ENCODE assay signal across 8 mouse cellular contexts in genomic region chr11:50887390-50888128, GRCm38 (mm10). TPM values are rescaled to one million over a fixed set of nuclear protein-coding genes. Genes with fewer than 3 reads are reported as not detected.
A peak's percentile ranks its signal among the peaks of the same experiment; 100 is the strongest.
DNase-seq lines count a peak whose midpoint lies in the region; ATAC-seq and TF ChIP-seq lines count a peak whose summit lies in the region.

Zfp454 (minus strand) TSS chr11:50887651.

- no peaks in the 10 kb centered on the region for H3K27me3 ChIP-seq in limb, embryonic 10.5 days (ENCODE audit: low read depth, poor library complexity, severe bottlenecking)
- no peaks in the 10 kb centered on the region for H3K27me3 ChIP-seq in midbrain, embryonic 14.5 days (ENCODE audit: control insufficient read depth, insufficient read depth, low read length)
- H3K27me3 ChIP-seq in splenic B cell, adult 2 months (ENCODE audit: control insufficient read depth, insufficient read depth, low read length, poor library complexity, severe bottlenecking): no peaks in the 10 kb centered on the region

- TF ChIP-seq CTCF in embryonic fibroblast, embryonic 13.5 days (IDR thresholded peaks at IDR 0.05; ENCODE audit: borderline replicate concordance, insufficient read depth, low read length): no peak

- no peaks in the 10 kb centered on the region for H3K9me3 ChIP-seq in limb, embryonic 10.5 days (replicated peaks)
- peaks cover 3% of the 10 kb centered on the region; the same call in 1 of the 2 replicates for H3K9me3 ChIP-seq in midbrain, embryonic 14.5 days (ENCODE audit: control insufficient read depth, low read length)

- no peak within 1 kb of the TSS for H3K27ac ChIP-seq in embryonic fibroblast, embryonic 13.5 days (ENCODE audit: insufficient read depth, low read length)
- H3K27ac ChIP-seq in limb, embryonic 10.5 days: peak within 1 kb of the TSS; percentile 86
- peak within 1 kb of the TSS; percentile 80 for H3K27ac ChIP-seq in midbrain, embryonic 14.5 days (replicated peaks; ENCODE audit: low read depth, low read length)

- peak; percentile 92 for DNase-seq in brain, embryonic 18.5 days (ENCODE audit: low read depth, low spot score)
- peak; percentile 89 to 90 for DNase-seq in heart, adult 9 months (ENCODE audit: low spot score in 2 of 2)
- DNase-seq in kidney, adult 9 months: peak; percentile 94
- DNase-seq in limb, embryonic 10.5 days (ENCODE audit: low spot score): peak; percentile 86
- peak; percentile 98 for DNase-seq in midbrain, embryonic 14.5 days
- DNase-seq in splenic B cell, adult 2 months (ENCODE audit: low read depth, low spot score): peak; percentile 7

- peak within 1 kb of the TSS; percentile 84 for H3K4me2 ChIP-seq in midbrain, embryonic 14.5 days (ENCODE audit: low read length)

- peak within 1 kb of the TSS; percentile 68 for H3K9ac ChIP-seq in midbrain, embryonic 14.5 days (replicated peaks; ENCODE audit: low read length)

- peak; percentile 83 for TF ChIP-seq POLR2A in embryonic fibroblast, embryonic 13.5 days (IDR thresholded peaks at IDR 0.05; ENCODE audit: low read depth, low read length)

- H3K36me3 ChIP-seq in limb, embryonic 10.5 days: peaks cover 34% of the 10 kb centered on the region
- H3K36me3 ChIP-seq in midbrain, embryonic 14.5 days (ENCODE audit: control insufficient read depth, insufficient read depth, low read length): peaks cover 29% of the 10 kb centered on the region
- H3K36me3 ChIP-seq in splenic B cell, adult 2 months (ENCODE audit: control insufficient read depth, insufficient read depth, low read length, poor library complexity, severe bottlenecking): no peaks in the 10 kb centered on the region

- peak within 1 kb of the TSS; percentile 30 for H3K4me3 ChIP-seq in embryonic fibroblast, embryonic 13.5 days (ENCODE audit: insufficient read depth, low read length)
- peak within 1 kb of the TSS; percentile 60 for H3K4me3 ChIP-seq in limb, embryonic 10.5 days
- peak within 1 kb of the TSS; percentile 51 for H3K4me3 ChIP-seq in midbrain, embryonic 14.5 days (replicated peaks; ENCODE audit: low read depth, low read length)

- peak; percentile 92 for ATAC-seq in midbrain, embryonic 14.5 days (ENCODE audit: low FRiP score, low TSS enrichment)
- ATAC-seq in inflammation-experienced regulatory T-cells, adult 6 months: no peak

- 7% methylated on average over 26 of the region's 26 CpGs for WGBS in limb, embryonic 10.5 days
- 6% methylated on average over 26 of the region's 26 CpGs for WGBS in midbrain, embryonic 14.5 days

- H3K4me1 ChIP-seq in embryonic fibroblast, embryonic 13.5 days (ENCODE audit: control insufficient read depth, insufficient read depth, low read length): no peaks in the 10 kb centered on the region
- H3K4me1 ChIP-seq in limb, embryonic 10.5 days: peaks cover 17% of the 10 kb centered on the region
- peaks cover 12% of the 10 kb centered on the region for H3K4me1 ChIP-seq in midbrain, embryonic 14.5 days (ENCODE audit: control insufficient read depth, insufficient read depth, low read length)

RNA-seq across cellular contexts. Expression of gene Zfp454, which starts in this region (rescaled TPM):
- polyA plus RNA-seq in embryonic fibroblast, embryonic 13.5 days (2011; ENCODE audit: insufficient read length, low read depth, missing spikeins): 1.2 and 1.9 TPM in 2 replicates
- 13.2 and 14.0 TPM in 2 replicates for polyA plus RNA-seq in limb, embryonic 10.5 days (2016; fragmentation: Nextera tagmentation; extraction: Ambion mirVana)
- 12.5 and 15.7 TPM in 2 replicates for polyA plus RNA-seq in midbrain, embryonic 14.5 days (2014; fragmentation: Nextera tagmentation; extraction: Ambion mirVana)
- polyA plus RNA-seq in inflammation-experienced regulatory T-cells, adult 6 months (2017; shearing (Covaris generic)): not detected

Comparison
In these comparisons a context has a peak if more than half of its experiments do, and no peak if none do; other contexts are left out.
1. DNase-seq: peak in every context shown above with its lines; median percentile 98 in midbrain, embryonic 14.5 days; 94 in kidney, adult 9 months; 92 in brain, embryonic 18.5 days; 90 in heart, adult 9 months; 86 in limb, embryonic 10.5 days; 7 in splenic B cell, adult 2 months.